Mouse (Mus musculus): Measurements from ENCODE around the gene Mthfsd.
A peak's percentile ranks its signal among the peaks of the same experiment; 100 is the strongest.

Gene Mthfsd

DNA sequence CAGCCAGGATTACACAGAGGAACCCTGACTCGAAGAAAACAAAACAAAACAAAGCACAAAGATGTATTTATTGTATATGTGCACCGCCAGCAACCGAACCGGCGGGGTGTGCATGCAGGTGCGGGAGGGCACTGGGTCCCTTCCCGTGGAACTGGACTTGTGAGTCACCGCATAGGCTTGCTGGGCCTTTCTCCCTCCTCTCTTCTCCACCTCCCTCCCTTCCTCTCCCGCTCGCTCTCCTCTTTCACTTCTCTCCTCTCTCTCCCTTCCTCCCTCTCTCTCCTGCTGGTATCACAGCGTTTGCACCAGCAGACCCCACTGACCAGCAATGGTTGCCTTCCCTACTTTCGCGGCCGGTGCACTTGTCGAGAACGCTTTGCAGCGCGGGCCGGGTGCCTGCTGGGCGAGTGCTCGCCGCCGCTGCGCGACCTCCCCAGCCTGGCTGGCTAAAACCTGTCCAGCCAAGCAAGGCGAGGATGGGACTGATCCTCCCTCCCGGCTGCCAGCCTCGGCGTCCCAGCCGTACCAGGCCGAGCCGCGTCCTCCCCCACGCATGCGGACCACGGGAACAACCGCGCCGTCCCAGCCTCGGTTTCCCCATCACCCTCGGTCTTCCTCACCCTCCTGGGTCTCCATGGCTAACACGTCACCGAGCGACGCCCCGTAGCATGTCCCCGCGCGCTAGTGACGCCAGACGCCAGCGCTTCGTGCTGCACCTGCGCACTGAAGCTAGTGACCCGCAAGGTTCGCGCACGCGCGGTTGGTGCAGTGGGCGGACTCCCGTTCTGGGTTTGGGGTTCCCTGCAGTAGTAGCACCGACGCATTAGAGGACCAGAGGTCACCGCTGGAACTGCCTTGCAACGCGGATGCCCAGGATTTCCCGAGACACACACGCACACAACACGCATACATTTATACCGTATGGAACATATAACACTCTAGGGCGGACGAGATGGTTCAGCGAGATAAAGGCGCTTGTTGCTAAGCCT, at the start of gene Mthfsd:
Gene Mthfsd (minus strand): TSS at position 725 of the 989 bp plus-strand sequence.
- peak; percentile 100 for DNase-seq (ENCODE audit: low spot score)

DNA sequence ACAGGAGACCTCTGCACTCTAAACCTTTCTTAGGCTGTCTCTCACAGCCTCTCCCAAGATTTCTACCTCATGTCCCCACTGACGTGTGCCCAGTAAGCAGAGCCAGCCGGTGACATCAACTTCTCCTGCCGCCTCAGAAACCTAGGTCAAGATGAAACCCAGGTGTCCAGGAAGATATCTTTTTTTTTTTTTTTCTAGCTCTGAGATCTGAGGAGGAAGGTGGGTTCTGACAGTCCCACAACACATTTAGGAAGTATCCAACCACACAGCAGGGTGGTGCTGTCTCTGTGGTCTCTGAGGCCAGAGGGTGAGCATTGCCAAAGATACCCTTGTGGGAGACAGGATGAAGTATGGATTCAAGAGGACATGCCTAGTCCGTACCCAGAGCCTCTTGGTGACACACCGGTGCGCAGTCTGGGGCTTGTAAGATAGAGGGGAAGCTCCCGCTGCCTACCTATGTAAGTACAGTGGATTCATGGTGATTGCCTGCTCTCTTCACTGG, 48.8 kb upstream of the Mthfsd start:
- DNase-seq (ENCODE audit: low spot score) = no peak

DNA sequence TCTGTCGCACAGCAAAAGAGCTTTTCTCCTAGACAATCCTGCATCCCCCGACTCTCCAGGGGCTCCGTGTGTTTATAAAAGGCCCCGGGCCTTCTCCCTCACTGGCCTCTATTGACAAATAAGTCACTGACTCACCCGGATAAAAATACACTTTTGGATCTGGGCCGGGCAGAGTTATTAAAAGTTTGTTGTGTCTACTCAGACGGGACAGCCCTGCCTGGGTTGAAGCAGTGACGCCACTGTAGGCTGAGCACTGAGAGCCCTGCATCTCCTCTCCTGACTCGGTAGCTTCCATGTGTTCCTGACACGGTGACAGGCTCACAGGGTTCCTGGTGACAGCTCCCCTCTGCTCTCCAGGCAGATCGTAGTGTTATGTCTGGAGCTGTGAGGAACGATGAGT, 44.2 kb upstream of the Mthfsd start:
- no peak for DNase-seq (ENCODE audit: low spot score)

DNA sequence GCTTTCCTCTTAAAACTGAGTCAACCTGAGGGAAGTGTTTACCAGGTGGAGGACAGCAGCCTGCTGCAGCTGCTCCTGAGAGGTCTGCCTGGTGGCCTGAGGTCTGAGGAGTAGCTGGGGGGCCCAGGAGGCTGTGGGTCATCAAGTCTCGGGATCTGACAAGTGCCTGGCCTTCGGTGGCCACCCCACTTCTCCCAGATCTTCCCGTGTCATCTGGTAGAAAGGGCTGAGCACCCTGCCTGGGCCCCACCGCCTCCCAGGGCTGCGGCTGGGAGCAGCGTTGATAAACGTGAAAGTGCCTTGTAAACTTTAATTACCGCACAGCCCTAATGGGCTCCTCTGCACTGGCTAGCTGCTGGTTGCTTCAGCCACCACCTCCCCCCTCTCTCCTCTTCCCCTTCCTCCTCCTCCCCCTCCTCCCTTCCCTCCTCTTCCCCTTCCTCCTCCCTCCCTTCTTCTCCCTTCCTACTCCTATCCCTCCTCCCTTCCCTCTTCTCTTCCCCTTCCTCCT, 40.4 kb upstream of the Mthfsd start:
- DNase-seq (ENCODE audit: low spot score) = no peak

DNA sequence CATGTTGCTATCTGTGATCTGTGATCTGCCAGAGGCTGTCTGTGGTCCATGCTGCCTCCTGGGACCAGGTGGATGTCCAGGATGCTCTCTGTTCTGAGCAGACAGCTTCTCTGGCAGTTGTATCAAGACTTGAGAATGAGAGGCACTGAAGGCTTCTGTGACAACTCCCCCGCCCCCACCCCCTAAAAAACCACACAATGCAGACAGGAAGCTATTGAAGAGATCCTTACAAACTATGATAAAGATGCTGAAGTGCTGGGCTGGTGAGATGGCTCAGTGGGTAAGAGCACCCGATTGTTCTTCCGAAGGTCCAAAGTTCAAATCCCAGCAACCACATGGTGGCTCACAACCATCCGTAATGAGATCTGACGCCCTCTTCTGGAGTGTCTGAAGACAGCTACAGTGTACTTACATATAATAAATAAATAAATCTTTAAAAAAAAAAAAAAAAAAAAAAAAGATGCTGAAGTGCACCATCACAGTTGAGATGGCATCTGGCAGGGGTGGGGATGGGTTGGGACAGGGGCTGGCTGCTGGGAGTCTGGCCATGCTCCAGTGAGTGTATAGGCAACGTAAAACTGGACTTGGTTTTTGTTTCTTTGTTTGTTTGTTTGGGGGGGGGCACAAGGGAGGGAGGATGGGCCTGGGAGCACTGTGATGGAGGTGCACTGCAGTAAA, 37.4 kb upstream of the Mthfsd start:
- peak; percentile 62 for DNase-seq (ENCODE audit: low spot score)

DNA sequence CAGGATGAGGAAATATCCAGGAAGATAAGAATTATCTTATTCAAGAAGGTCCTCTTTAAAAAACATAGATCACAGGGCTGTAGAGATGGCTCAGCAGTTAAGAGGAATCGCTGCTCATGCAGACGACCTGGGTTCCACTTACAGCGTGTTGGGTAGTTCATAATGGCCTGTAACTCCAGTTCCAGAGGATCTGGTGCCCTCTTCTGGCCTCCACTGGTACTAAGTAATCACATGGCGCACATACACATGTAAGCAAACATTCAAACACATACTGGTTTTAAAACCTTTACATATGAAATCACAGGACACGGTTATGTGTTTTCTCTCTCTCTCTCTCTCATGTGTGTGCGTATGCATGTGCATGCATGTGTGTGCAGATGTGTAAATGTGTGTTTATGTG, 28.7 kb upstream of the Mthfsd start:
- no peak for DNase-seq (ENCODE audit: low spot score)

DNA sequence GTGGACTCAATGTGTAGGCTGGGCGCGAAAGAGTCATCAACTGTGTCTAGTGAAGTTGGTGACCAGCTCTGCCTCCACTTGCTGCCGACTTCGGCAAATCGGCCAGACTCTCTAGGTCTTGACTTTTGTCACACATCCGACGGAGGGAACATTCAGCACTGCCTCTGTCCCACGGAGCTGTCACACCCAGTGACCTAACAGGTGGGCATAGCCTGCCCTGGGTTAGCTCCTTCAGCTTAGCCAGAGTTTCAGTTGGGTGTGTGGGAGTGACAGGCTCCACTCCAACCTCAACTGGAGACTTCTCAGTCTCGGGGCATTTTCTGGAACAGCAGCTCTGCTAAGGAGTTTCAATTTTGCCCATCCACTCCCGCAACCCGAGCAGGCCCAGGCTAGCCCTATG, 26.3 kb upstream of the Mthfsd start:
- DNase-seq (ENCODE audit: low spot score) = no peak

DNA sequence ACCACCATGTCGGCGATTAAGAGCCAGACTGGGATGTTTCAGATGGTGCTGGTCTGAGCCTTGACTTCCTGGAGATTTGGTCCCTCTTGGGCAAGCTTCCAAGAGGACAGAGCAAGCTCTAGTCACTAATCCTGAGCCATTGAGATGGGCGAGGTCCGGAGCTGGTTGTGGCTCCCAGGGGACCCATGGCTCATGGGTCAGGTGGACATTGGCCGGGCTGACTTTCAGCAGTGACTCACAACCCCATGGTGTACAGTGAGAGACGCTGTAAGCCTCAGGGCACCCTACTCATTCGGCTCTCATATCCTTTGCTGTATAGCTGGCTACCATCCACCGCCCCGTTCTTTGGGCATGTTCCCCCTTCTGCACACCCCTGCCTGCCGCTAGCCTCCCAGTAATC, 25.9 kb upstream of the Mthfsd start:
- DNase-seq (ENCODE audit: low spot score) = peak; percentile 78

DNA sequence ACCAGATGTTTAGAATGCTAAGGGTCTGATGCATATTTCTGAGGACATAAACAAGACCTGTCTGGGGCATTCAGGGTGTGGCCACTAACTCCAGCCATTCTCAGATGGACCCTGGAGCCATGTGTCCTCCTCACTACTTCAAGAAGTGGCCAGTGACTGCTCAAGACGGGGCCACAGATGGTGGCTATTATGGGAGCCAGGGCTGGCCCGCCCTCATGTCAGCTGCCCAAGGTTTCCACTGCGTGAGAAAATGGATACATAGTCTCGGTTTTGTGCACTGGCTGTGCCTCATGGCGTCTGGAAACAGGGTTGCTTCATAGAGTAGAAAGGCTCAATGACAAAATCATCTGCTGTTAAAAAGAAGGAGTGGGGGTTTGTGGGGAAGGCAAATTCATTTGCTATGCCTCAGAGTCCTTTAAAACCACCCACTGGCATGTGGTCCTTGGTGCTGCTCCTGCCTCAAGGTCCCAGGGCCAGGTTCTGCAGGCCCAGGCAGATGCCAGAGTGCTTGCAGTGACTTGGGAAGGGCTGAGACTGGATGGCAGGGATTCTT, 24.8 kb upstream of the Mthfsd start:
- no peak for DNase-seq (ENCODE audit: low spot score)

DNA sequence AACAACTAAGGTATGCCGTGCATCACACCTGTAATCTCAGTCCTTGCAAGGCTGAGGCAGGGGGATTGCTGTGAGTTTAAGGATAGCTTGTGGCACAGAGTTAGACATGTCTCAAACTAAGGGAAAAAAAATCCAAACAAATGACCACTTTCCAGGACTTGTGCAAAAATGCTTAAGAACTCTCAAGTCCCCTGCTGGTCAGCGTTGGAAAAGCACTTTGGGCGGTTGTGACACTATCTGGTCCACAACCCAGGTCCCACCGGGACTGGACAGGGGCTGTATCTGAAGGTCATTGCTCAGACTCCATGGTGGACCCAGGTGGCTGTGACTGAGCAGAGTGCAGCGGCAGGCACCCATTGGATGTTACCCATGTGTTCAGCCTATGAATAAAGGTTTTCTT, 22.3 kb upstream of the Mthfsd start:
- no peak for DNase-seq (ENCODE audit: low spot score)

DNA sequence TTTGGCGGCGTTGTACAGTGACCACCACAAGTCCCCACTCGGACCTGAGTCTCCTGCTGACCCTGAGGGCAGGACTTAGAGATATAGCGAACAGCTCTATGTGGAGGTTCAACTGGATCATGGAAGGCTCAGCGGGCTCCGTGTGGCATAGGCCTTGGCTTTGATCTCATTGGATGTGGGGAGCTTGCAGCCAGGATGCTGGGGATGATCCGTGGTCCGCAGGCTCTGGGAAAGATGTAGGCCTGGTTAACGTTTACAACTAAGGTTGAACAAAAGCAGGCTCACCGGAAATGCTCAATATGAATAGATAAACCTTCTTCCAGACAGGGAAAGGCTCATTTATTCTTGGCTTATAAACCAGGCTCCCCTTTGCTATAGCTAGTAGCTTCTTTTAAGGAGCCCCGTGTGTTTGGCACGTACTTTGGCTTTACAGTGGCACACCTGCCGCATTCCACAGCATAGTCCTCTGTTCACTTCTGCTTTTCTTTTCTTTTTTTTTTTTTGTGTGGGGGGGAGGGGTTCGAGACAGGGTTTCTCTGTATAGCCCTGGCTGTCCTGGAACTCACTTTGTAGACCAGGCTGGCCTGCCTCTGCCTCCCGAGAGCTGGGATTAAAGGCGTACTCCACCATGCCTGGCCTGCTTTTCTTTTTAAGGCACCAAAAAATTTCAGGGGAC, 21.2 kb upstream of the Mthfsd start:
- DNase-seq (ENCODE audit: low spot score) = no peak

DNA sequence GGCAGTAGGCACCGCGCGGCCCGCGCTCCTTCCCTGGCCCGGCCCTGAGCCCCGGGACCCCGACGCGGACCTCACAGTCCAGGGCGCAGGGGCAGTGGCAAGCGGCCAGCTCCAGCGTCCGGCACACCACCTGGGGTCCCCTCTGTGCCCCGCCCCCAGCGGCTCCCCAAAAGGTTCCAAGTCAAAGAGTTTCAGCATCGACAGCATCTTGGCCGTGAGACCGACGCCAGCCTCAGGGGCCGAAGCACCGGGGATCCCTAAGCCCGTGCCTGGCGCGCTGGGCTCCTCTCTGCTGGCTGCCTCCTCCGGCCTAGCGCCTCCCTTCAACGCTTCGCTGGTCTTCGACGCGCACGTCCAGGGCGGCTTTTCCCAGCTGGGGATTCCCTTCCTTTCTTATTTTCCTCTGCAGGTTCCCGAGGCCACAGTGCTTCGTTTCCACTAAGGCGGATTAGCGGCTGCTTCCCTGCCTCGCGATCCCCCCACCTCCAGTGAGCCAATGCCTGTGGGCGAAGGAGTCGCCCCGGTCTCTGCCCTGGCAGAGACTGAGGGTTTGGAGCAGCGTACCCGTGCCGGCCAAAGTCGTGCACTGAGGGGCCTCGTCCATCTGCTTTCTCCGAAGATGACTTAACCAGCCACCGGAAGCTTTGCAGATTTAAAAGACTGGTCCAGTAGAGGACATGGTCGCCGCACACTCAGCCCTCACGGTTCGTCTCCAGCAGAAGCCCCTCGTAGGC, 20.5 kb upstream of the Mthfsd start:
- no peak for DNase-seq (ENCODE audit: low spot score)

DNA sequence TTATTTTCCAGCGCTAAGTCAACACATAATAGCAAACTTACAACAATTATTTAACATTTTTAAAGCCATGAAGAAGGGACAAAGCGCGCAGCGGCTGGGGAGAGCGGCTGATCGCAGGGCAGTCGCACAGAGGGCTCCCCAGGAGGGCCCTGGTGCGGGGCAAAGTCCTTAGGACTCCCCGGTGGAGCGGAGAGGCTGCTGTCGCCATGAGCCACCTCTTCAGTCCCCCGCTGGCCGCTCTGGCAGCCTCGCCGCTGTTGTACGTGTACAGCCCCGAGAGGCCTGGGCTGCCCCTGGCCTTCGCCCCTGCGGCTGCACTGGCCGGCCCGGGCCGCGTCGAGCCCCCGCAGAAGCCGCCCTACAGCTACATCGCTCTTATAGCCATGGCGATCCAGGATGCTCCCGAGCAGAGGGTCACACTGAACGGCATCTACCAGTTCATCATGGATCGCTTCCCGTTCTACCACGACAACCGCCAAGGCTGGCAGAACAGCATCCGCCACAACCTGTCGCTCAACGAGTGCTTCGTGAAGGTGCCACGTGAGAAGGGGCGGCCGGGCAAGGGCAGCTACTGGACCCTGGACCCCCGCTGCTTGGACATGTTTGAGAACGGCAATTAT, 19.7 kb upstream of the Mthfsd start, which contains the start of gene Foxl1:
Gene Foxl1 (plus strand): TSS at position 185 of the 620 bp plus-strand sequence.
- no peak for DNase-seq (ENCODE audit: low spot score)

DNA sequence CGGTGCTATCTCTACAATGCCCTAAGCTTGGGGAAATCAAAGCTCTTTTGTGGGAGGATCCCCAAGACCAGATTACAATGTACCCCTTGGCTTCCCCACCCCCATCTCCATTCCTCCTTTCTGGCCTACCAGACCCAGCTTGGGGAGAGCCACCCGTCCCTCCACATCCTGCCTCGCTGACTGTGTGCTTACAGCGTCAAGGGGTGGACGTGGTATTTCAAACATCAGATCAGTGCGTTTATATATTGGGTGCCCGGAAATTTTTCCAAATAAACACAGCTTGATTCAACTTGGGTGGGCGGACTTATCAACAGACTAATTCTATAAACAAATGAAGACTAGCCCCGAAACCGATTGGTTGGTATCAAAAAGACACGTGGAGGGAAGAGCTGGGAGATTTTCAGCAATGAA, 19.1 kb upstream of the Mthfsd start:
- no peak for DNase-seq (ENCODE audit: low spot score)

DNA sequence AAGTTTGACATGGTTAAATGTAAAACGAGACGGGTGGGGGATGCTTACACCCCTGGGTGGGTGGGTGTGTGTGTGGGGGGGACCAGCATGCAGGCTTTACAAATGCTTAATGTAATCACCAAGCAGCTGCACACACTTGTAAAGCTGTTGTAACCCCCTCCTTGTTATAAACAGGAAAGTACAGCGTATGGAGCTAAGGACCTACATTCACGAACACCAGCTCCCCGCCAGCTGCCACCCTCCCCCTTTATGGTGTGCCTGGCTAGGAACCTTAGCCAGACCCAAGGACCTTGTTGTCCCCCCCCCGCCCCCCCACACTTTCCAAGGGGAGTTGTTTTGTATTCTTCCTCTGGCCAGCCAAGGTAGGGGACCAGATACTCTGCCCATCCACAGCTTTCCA, 18.5 kb upstream of the Mthfsd start:
- DNase-seq (ENCODE audit: low spot score) = no peak

DNA sequence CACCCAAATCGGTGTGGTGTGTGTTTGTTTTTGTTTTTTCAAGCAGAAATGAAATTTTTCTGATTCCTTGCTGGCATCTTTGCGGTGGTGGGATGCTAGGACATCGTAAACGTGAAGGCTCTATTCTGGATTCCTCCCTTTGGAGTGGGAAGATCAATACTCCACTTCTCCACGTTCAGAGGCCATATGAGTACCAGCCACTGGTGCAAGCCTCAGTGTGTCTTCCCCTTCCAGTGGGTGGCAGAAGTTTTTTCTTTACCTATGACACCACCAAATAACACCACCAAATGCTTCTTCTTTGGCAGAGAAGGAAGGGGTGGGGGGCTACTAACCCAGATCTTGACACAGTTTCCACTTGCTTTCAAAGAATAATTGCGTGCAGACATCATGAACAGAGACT, 18.0 kb upstream of the Mthfsd start:
- no peak for DNase-seq (ENCODE audit: low spot score)

DNA sequence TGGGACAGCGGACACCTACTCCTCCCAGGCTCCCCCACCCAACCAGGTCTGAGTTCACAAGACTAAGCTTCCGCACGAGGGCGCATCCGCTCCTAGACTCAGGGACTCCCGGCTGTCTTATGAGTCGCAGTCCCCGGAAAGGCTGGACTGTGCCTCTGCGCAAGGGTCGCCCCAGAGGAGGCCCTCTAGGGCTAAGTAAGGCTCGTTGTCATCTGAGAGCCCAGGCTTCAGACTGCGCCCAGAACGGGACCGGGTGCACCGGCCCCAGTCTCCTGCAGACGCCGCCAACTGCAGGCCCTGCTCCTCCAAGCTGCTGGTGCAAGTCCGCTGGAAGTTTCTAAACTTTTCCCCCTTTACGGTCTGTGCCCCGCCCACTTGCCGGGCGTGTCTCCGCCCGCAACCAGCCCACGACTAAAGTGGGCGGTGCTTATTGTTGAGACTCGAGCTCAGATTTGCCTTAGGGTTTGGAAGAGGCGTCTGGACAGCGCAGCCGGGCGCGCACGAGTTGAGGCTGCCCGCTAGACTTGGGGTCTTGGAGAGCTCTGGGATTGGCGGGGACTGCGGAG, 17.2 kb upstream of the Mthfsd start:
- DNase-seq (ENCODE audit: low spot score) = peak; percentile 93

DNA sequence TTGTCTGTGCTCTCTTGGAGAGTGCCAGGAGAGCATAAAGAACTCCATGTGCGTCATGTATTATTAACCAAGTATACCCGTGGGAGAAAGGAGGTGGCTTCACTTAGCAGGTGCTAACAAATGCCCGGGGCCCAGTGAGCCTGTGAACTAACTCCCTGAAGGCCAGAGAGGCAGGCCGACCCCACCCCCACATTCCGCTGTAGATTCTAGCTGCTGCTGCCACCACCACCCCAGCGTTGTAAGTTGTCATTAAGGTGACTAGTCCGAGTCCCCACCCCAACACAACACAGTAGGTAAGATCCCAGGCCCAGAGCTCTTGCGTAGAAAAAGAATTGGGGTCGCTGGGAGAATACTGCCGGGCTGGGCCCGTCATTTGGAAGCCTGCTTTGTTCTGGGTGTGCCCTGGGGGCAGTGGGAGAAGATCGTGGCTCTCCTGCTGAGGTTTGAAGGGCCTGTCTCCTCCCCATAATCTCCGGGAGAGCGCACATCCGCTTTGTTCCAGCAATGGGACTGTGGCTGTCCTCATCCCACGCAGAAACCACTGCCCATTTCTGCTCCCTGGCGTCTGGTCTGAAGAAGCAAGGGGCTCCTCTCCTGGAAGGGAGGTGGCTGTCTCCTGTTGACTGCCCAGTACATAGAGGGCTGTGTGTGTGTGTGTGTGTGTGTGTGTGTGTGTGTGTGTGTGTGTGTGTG, 16.5 kb upstream of the Mthfsd start:
- DNase-seq (ENCODE audit: low spot score) = peak; percentile 74

DNA sequence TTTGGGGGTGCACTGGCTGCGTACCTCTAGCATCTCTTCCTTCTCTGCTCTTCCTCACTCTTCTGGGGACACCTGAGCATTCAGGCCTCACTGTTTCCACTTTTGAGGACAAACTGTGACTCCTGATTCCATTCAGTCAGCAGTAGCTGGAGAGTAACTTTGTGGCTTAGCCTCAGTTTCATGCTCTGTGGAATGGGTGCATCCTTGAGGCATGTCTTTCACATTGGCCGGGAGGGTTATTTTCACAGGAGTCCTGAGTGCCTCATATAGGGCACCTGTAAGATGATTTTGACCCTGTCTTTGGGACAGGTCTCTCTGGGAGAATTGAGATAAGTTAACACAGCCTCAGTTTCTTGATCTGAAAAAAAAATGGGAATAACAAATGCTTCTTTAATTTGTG, 14.9 kb upstream of the Mthfsd start:
- no peak for DNase-seq (ENCODE audit: low spot score)

DNA sequence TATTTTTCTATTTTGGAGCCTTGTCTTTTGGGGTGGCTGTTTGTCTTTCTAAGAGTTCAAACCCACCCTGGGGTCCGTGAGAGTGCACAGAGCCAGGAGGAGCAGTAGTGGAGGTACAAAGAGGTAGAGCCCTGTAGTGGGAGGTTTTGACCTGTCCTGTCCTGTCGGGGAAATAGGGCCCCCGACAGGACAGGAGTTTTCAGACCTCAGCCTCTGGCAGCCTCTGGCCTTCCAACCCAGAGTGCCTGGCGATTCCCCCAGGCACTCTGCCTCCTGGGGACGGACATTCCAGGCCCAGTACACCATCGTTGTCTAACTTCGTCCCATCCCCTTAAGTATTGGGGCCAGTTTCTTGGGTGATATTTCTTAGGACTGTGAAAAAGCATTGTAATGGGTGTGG, 14.2 kb upstream of the Mthfsd start:
- no peak for DNase-seq (ENCODE audit: low spot score)
